Mouse (Mus musculus): ENCODE measurements at regions not wholly inside any gene's neighbourhood (a gene's known extent, or its start where the extent isn't known, plus 50 kb on each side); places are given as distances from the start of the nearest gene placed in this dataset.
"Not testable (repeated sequence)": the region's sequence is repeated elsewhere in the genome, so short reads cannot be mapped to it uniquely, and the experiment has no call there.

DNA sequence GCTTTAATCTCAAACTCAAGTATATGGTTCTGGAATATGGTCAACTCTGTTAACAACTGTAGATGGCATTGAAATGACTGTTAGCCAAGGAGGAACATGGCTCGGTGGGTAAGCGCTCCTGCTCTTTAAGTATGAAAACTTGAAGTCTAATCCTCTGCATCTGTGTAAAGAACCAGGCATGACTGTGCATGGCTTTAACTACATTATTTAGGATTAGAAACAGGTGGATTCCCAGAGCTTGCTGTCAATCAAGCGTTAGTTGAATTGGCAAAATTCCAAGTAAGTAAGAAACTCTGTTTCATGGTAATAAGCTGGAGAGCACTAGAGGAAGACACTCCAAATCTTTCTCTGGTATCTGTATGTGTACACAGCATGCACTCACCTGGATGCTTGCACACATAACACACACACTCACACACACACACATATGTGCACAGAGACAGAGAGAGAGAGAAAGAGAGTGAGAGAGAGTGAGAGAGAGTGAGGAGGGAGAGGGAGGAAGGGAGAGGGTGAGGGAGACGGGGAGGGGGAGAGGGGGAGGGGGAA, 993.9 kb upstream of the Pom121l12 start:
- DNase-seq (ENCODE audit: low read depth, low spot score) = no peak

GRCm38 (mm10) chr11:13584726-13585125, 1014.4 kb upstream of the Pom121l12 start:
- DNase-seq (ENCODE audit: low read depth, low spot score) = no peak

- DNase-seq (ENCODE audit: low read depth, low spot score) = no peak
These were observed 1043.8 kb upstream of the Pom121l12 start for GRCm38 (mm10) chr11:13555267-13555666.

- peak; percentile 64 for DNase-seq (ENCODE audit: low read depth, low spot score)
These were observed 1054.9 kb upstream of the Cobl start for GRCm38 (mm10) chr11:13519618-13520017.

GRCm38 (mm10) chr11:13510914-13511313, 1046.2 kb upstream of the Cobl start:
- not testable (repeated sequence) for DNase-seq (ENCODE audit: low read depth, low spot score)

- DNase-seq (ENCODE audit: low read depth, low spot score) = no peak
These were observed 1021.2 kb upstream of the Cobl start for GRCm38 (mm10) chr11:13485971-13486370.

DNA sequence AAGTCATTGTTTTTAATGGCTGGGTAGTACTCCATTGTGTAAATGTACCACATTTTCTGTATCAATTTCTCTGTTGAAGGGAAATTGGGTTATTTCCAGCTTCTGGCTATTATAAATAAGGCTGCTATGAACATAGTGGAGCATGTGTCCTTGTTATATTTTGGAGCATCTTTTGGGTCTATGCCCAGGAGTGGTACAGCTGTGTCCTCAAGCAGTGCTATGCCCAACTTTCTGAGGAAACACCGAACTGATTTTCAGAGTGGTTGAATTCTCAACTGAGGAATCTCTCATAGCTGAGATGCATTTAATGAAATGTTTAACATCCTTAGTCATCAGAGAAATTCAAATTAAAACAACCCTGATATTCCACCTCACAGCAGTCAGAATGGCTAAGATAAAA, 986.8 kb upstream of the Cobl start:
- DNase-seq (ENCODE audit: low read depth, low spot score) = not testable (repeated sequence)

DNA sequence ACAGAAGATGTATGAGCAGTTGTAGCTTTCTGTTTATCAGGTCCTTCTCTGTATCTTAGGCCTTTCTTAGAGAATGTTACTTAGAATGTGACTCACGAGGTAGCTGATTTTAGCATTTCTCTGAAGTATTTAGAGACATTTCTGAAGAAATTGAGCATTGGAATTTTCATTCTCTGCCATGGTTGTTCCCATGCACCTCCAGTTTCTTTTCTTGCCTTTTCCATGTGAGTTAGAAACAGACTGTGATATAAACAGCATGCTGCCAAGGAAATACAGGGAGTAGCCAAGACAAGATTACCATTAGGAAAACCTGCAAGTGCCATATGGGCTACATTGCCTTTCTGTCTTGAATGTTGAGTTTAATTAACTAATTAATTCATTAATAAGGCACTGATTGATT, 971.7 kb upstream of the Cobl start:
- DNase-seq (ENCODE audit: low read depth, low spot score) = no peak

- peak; percentile 59 for DNase-seq (ENCODE audit: low read depth, low spot score)
These were observed 953.1 kb upstream of the Cobl start for GRCm38 (mm10) chr11:13417881-13418280.

Measured in ZHBTc4 (cell line).